Mouse (Mus musculus) adrenal gland, adult (tissue): ENCODE results near the gene Rac3.
"Not testable (repeated sequence)": the region's sequence is repeated elsewhere in the genome, so short reads cannot be mapped to it uniquely, and the experiment has no call there.

Experiments
- DNase-seq, 2 experiments: peaks; one replicate each; pipeline ENCODE4 v3.0.0; 2022 to 2023; ENCODE audit warnings: low spot score in 1 of 2; ENCODE audit not compliant: inconsistent age in 2 of 2

Rac3 gene

DNA sequence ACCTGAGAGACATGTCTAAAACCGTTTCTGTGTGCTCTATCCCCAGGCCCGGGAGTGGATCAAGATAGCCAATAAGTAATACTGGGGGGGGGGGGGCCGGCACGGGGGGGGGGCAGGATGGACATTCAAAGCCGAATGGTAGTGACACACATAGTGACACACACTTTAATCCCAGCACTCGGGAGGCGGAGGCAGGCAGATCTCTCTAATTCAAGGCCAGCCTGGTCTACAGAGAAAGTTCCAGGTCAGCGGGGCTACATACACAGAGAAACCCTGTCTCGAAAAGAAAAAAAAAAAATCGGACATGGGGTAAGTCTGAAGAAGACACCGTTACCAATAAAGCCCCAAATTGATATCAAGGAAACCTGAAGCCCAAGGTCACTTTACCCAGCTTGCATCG is 6.3 kb downstream of the Rac3 start:
- DNase-seq = no peak

DNA sequence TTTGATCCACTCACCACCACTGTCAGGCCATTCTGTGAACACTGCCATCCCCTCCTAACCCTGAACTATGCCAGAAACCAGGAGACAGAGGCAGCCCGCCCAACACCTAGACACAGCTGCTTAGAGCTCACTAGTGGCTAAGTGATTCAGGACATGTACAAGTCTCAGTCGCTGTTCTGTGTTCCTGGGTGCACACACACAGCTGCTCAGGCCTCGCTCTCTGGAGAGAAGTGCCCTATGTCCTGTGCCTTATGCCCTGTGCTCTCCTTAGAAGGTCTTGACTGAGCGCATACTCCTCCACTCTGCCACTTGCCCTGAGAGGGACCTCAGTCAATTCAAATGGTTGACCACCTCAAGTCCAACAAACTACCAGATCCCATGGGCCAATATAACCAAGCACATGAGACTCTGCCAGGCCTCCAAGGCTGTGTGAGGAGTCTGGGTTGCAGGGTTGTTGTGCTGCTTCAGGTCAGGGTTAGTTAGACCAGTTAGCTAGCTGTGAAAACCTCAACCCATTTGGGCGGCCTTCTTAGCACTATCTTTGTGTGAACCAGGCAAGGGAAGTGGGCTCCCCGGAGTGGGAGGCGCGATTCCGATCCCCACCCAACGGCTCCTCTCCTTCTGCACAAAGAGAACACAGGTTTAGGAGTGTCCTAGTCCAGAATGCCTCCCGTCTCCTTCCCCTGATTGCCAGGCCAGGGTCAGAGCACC is 7.4 kb downstream of the Rac3 start:
- DNase-seq = no peak

DNA sequence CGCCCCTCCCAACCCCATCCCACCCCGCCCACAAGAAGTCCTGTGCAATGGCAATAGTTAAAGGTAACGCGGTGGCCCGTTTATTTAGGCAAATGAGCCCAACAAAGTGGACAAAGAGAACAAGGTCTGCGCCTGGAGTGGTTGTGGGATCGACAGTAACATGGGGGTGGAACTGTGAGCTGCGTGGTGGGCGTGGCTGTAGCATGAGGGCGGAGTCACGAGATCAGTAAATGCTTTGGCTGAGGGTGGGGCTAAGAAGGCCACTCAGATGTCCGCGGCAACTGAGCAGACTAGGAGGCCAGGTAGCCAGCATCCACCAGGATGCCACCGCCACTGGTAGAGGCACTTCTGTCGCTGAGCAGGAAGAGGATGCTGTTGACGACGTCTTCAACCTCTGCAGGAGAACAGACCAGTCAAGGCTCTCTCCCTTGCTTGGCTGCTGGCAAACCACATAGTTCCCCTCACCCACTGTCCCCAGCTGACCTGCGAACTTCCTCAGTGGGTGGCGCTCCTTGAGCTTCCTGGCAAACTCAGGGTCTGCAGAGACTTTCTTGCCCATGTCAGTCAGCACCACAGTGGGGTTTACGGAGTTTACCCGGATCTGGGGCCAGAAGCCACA is 8.3 kb downstream of the Rac3 start:
- peak in 1 of 2 experiments; percentile 78 for DNase-seq

GRCm38 (mm10) chr11:120730331-120730870 is 9.1 kb downstream of the Rac3 start:
- DNase-seq = no peak

GRCm38 (mm10) chr11:120731395-120731794 is 10.1 kb downstream of the Rac3 start:
- no peak for DNase-seq

DNA sequence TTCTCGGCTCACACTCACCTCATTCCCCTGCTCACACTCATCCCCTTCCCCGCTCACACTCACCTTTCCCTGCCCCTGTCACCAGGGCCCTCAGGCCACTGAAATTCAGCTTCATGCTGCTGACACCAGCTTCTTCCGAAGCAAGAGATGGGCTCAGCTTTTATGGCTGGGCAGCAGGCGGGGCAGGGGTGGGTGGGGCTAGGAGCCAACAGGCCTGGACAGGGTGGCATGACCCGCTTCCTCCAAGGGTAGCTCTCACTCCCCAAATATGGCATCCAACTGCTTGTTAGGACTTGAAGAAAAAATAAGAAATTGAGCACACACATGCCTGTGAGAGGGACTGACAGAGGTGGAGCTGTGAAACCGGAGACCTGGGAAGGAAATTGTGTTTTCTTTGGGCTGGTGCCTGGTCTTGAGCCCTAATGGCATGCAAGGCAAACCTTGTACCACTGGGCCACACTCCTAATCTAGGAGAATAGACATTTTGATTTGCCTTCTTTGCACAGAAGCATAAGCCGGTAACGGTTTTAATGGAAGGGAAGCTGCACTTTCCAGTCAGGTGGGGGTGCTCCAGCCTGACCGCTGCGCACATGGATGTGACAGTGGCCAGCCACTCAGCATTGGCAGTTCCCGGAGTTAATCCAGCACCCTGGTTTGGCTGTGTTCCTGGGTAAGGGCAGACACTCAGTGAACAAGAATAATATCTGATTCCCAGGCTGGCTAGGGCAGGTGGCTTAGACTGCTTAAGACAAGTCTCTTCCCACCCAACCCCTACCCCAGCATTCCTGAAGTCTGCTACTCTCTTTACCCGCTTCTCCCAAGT is 10.8 kb downstream of the Rac3 start, which contains the start of gene Cbr2:
Cbr2 (minus strand) TSS at position 257 of the 823 bp plus-strand sequence.
- DNase-seq = no peak

DNA sequence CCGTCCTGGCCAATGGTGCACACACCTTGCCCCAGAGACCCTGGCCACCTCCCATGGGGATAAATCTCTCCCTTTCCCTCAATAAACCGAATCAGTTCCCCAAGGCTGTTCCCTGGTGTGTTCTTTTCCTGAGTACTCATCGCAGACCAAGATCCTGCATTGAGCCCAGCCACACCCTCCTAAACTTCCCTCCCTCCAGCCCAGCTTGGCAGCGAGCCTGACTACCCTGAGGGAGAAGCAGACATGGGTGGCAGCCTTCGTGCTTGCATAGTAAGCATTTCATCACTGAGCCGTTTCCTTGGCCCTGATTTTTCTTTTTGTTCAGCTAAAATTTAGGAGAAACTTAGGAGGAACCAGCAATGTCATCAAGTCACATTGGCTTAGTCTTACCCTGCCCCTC is 12.3 kb downstream of the Rac3 start:
- peak in 1 of 2 experiments; percentile 83 for DNase-seq

GRCm38 (mm10) chr11:120736424-120736823 is 15.2 kb downstream of the Rac3 start:
- DNase-seq = no peak

GRCm38 (mm10) chr11:120740981-120741380 is 19.7 kb downstream of the Rac3 start:
- DNase-seq = peak; percentile 71 to 87

DNA sequence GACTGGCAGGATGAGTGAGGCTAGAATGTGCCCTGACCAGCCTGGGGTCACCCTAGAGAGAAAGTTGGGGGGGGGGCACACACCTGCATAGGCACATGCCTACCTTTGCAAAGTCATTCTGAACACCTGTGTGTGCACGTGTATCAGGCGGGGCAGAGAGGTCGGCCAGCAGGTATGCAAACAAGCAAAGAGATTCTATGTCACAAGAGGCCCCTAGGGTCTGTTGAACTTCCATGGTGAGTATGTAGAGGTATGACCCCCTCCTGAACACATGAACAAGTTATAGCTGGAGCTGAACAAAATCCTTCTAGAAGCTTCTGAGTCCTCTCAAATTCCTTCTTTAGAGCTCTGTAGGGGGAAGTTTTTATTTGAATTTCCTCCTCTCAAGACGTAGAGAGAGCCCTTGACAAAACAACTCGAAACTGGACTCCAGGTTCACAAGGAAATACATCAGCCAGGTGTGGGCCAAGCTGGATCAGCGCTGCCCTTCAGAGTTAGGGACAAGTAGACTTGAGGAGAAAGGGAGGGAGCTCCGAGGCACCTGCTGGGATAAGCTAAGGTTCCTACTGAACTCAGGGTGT is 22.9 kb downstream of the Rac3 start:
- no peak for DNase-seq

DNA sequence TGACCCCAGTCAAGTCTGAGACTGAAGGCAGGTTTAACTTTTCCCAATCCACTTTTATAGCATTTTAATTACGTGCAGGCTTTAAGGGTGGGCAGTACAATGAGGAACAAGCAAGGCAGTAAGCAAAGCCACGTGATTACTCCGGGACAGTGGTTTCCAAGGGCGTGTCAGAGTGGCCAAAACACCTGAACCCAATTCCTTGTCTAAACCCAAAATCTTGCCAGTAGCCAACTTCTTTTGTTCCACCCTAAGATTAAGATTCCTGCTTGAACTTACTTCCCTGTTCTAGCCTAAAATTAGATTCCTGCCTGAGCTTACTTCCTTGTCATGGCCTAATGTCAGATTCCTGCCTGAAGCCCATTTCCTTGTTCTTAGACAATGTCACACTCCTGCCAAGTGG is 26.7 kb downstream of the Rac3 start:
- DNase-seq = peak in 1 of 2 experiments; percentile 24

- DNase-seq = peak in 1 of 2 experiments; percentile 72
Observed at GRCm38 (mm10) chr11:120749430-120749829, 28.2 kb downstream of the Rac3 start.

DNA sequence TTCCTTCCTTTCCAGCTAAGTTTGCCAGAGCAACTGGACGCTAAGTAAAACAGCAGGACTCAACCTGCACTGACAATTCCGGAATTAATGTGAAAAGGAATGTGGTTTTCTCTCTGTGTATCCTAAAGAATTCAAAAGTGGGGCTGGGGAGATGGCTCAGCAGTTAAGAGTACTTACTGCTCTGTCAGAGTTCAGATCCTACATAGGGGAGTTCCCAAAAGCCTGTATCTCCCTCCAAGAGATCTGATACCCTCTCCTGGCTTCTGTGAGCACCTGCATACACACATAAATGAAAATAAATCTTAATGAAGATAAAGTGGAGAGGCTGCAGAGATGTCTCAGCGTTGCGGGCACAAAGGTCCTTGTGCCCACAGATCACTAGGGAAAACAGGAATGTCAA is 30.3 kb downstream of the Rac3 start:
- DNase-seq = peak in 1 of 2 experiments; percentile 16

DNA sequence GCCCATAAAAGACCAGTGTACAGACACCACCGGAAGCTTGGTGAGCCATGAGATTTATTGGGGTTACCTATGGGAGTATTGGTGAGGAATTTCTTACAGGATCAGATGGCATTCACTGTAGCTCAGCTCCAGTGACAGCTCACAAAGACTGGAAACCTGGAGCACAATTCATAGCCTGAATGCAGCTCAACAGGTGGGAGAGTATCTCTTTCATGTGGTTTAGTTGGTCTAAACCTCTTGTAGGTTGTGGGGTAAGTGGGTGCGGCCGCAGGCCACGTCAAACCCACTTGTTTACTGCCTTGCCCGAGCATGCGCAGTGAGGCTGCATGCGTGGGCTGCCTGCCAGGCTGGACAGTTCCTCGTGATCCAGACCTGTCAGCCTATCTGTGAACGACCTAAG is 39.0 kb downstream of the Rac3 start:
- no peak for DNase-seq

- DNase-seq = peak in 1 of 2 experiments; percentile 65
Observed at GRCm38 (mm10) chr11:120761811-120762671, 40.8 kb downstream of the Rac3 start.

GRCm38 (mm10) chr11:120762672-120763041 is 41.4 kb downstream of the Rac3 start, which contains the start of gene Hmga1b:
TSS of gene Hmga1b (plus strand) at chr11:120762794.
- not testable (repeated sequence) for DNase-seq

DNA sequence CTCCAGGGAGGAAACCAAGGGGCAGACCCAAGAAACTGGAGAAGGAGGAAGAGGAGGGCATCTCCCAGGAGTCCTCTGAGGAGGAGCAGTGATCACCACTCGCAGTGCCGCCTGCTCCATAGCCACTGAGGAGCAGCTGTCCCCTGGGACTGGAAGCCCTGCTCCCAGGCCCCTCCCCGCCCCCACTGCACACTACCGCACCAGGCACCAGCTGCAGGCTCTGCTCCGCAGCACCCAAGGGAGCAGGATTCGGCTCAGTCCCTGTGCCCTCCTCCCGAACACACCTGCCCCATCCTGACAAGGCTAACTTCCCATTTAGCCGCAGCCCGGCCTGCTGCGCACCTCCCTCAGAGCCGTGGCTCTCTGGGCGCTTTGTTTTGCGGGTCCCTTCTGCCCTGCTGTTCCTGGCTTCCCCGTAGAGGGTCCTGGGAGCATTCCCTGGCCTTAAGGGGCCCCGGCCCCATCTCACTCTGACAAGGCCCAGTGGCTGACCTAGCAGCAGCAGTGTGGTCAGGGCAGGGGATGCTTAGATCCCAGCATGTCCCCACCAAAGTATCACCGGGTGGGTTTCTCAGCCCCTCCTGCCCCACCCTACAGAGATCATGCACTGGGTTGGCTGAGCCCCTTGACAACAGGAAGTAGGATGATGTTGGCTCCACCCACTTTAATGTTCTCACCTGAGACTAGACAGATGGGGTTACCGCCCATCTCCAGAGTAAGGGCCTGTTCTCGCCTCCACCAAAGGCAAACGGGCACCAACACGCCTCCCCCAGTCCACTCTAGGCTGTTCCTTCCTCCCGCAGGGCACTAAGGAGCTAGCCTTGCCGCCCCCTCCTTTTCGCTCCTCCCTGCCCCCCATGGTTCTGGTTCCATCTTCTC is 42.1 kb downstream of the Rac3 start:
- not testable (repeated sequence) for DNase-seq

DNA sequence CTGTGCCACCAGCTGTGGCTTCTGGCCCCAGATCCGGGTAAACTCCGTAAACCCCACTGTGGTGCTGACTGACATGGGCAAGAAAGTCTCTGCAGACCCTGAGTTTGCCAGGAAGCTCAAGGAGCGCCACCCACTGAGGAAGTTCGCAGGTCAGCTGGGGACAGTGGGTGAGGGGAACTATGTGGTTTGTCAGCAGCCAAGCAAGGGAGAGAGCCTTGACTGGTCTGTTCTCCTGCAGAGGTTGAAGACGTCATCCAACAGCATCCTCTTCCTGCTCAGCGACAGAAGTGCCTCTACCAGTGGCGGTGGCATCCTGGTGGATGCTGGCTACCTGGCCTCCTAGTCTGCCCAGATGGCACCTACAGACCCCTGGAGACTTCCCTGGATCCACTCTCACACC is 45.8 kb downstream of the Rac3 start:
- not testable (repeated sequence) for DNase-seq

DNA sequence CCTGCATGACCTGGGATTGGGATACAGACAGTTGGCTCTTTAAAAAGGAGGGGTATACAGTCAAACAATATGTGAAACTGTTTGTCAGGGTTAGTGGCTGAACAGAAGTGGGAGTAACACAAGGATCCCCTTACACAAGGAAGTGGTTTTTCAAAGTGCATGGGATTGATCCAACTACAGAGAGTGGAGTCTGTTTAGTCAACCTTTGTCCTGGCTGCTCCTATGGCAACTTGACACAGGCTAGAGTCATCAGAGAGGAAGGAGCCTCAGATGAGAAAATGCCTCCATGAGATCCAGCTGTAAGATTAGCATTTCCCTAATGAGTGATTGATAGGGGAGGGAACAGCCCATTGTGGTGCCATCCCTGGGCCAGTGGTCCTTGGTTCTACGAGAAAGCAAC is 46.9 kb downstream of the Rac3 start:
- DNase-seq = peak in 1 of 2 experiments; percentile 19
